In the genomic region with DNA sequence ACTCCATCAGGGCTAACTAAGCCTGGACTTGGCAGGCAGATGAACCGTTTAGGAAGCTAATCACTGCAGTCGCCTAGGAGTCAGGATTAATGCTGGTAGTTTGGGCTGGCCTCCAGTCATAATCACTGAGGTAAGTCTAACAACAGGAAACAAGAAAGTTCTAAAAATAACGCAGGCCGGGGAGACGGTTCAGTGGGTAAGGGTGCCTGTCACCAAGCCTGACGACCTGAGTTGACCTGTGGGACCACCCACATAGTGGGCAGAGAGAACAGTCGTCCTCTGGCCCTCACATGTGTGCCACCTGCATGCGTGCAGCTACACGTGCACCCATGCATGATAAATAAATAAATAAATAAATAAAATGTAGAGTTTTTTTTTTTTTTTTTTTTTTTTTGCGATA, we compare ENCODE assay signal across 18 mouse cellular contexts. TPM values are rescaled to one million over a fixed set of nuclear protein-coding genes. Genes with fewer than 3 reads are reported as not detected.
DNase-seq lines count a peak whose midpoint lies in the region; ATAC-seq lines count a peak whose summit lies in the region.
"Had no signal": no experiment of that assay in that cellular context is flagged by ENCODE, and none has a peak within 500 bp of the region (broad histone marks: within the 10 kb centered on the region; RNA-seq: fewer than 3 reads in every experiment).

No protein-coding gene starts in this region.

- H3K4me1 ChIP-seq in kidney, embryonic 16.5 days (ENCODE audit: insufficient read depth, low read length), result peaks cover 29% of the 10 kb centered on the region

- H3K9me3 ChIP-seq in kidney, embryonic 16.5 days (ENCODE audit: low read length), result no peaks in the 10 kb centered on the region
- H3K9me3 ChIP-seq: forebrain, embryonic 13.5 days; neural tube, embryonic 12.5 days had no signal

- no peak overlapping the region for H3K9ac ChIP-seq in kidney, embryonic 16.5 days (replicated peaks; ENCODE audit: low read length)
- H3K9ac ChIP-seq: forebrain, embryonic 13.5 days; neural tube, embryonic 12.5 days had no signal

- H3K27me3 ChIP-seq in kidney, embryonic 16.5 days (ENCODE audit: insufficient read depth, low read length), result peaks cover 5% of the 10 kb centered on the region; the same call in 1 of the 2 replicates
- H3K27me3 ChIP-seq: forebrain, embryonic 13.5 days; neural tube, embryonic 12.5 days had no signal

- H3K4me2 ChIP-seq in kidney, embryonic 16.5 days (replicated peaks; ENCODE audit: low read depth, low read length), result no peak overlapping the region
- H3K4me2 ChIP-seq: forebrain, embryonic 13.5 days; liver, embryonic 11.5 days had no signal

- no peak; the same call in 1 of the 2 replicates for ATAC-seq in kidney, embryonic 16.5 days (ENCODE audit: low FRiP score, low TSS enrichment)
- peak; percentile 69 for ATAC-seq in neutrophil, adult 5-6 weeks (ENCODE audit: extremely low read depth, insufficient number of reproducible peaks, low FRiP score, poor library complexity, severe bottlenecking)
- ATAC-seq: forebrain, embryonic 13.5 days; inflammation-experienced regulatory T-cells, adult 6 months had no signal

- DNase-seq in cerebellum, postnatal 14 days, result peak; percentile 27 to 40
- DNase-seq in cerebellum, adult 18-20 months, result no peak
- DNase-seq in kidney, adult 18-20 months, result peak; percentile 29
- DNase-seq in embryo, embryonic 9.5 days (ENCODE audit: extremely low spot score), result peak; percentile 25
- no peak for DNase-seq in layer of hippocampus, adult 9-10 months (ENCODE audit: low spot score)
- no peak for DNase-seq in thymus, postnatal 14 days
- DNase-seq: right cerebral cortex, postnatal 25 days had no signal

- no peaks in the 10 kb centered on the region for H3K36me3 ChIP-seq in kidney, embryonic 16.5 days (ENCODE audit: insufficient read depth, low read length)
- H3K36me3 ChIP-seq: neural tube, embryonic 12.5 days had no signal

- 17% methylated on average over 10 of the region's 10 CpGs for WGBS in kidney, embryonic 16.5 days

- no peak overlapping the region for H3K4me3 ChIP-seq in kidney, embryonic 16.5 days (ENCODE audit: low read length)
- H3K4me3 ChIP-seq: forebrain, embryonic 13.5 days; neural tube, embryonic 12.5 days had no signal

- H3K27ac ChIP-seq in kidney, embryonic 16.5 days (ENCODE audit: low read length), result no peak overlapping the region
- H3K27ac ChIP-seq: forebrain, embryonic 13.5 days; neural tube, embryonic 12.5 days had no signal

RNA-seq across cellular contexts. Expression of a gene that starts 13.4 kb away (rescaled TPM):
- 0.44 and 0.46 TPM in 2 replicates for polyA plus RNA-seq in kidney, embryonic 16.5 days (2015; fragmentation: Nextera tagmentation; extraction: Ambion mirVana)
- 0.35 and 0.61 TPM in 2 replicates for total RNA-seq in neutrophil, adult 5-6 weeks (2017)
- total RNA-seq: MEL had no signal
- polyA plus RNA-seq: inflammation-experienced regulatory T-cells, adult 6 months; liver, embryonic 11.5 days had no signal

RNA-seq across cellular contexts. Expression of a gene that starts 24.6 kb away (rescaled TPM):
- 0.22 and 0.46 TPM in 2 replicates for polyA plus RNA-seq in kidney, embryonic 16.5 days (2015; fragmentation: Nextera tagmentation; extraction: Ambion mirVana)
- 3.1 and 5.4 TPM in 2 replicates for total RNA-seq in neutrophil, adult 5-6 weeks (2017)
- total RNA-seq: MEL had no signal
- polyA plus RNA-seq: liver, embryonic 11.5 days had no signal

RNA-seq across cellular contexts. Expression of a gene that starts 55.1 kb away (rescaled TPM):
- polyA plus RNA-seq in kidney, embryonic 16.5 days (2015; fragmentation: Nextera tagmentation; extraction: Ambion mirVana), result 0.47 and 0.54 TPM in 2 replicates
- not detected in 2 replicates for total RNA-seq in neutrophil, adult 5-6 weeks (2017)
- total RNA-seq: MEL had no signal
- polyA plus RNA-seq: inflammation-experienced regulatory T-cells, adult 6 months had no signal

RNA-seq across cellular contexts. Expression of a gene that starts 58.1 kb away (rescaled TPM):
- not detected in 2 replicates for polyA plus RNA-seq in kidney, embryonic 16.5 days (2015; fragmentation: Nextera tagmentation; extraction: Ambion mirVana)
- not detected in 2 replicates for total RNA-seq in neutrophil, adult 5-6 weeks (2017)
- total RNA-seq: gastrocnemius, postnatal 4 days; left cerebral cortex, adult 8-10 months; MEL had no signal
- polyA plus RNA-seq: embryonic facial prominence, embryonic 11.5 days; forebrain, embryonic 13.5 days; inflammation-experienced regulatory T-cells, adult 6 months; liver, embryonic 11.5 days; neural tube, embryonic 12.5 days; testis, adult 2 months had no signal

Comparison
In these comparisons a context has a peak if more than half of its experiments do, and no peak if none do; other contexts are left out.
1. DNase-seq: peak in cerebellum, postnatal 14 days (2 of 2), kidney, adult 18-20 months (single experiment) and embryo, embryonic 9.5 days (single experiment); none in cerebellum, adult 18-20 months (0 of 2), layer of hippocampus, adult 9-10 months (single experiment) and thymus, postnatal 14 days (single experiment).